Mouse (Mus musculus): ENCODE measurements around the gene P4hb.
"Not testable (repeated sequence)": the region's sequence is repeated elsewhere in the genome, so short reads cannot be mapped to it uniquely, and the experiment has no call there.

P4hb gene

GRCm38 (mm10) chr11:120598283-120598989 lies 25.4 kb upstream of the P4hb start, which contains the start of the genes Alyref and Anapc11:
Alyref (minus strand) TSS chr11:120598365.
Anapc11 (plus strand) TSS chr11:120598421.
- peak; percentile 98 for DNase-seq (ENCODE audit: low read depth, low spot score)

- peak; percentile 54 for DNase-seq (ENCODE audit: low read depth, low spot score)
Observed at GRCm38 (mm10) chr11:120597240-120598235, 24.5 kb upstream of the P4hb start.

GRCm38 (mm10) chr11:120588531-120588930 lies 15.5 kb upstream of the P4hb start:
- no peak for DNase-seq (ENCODE audit: low read depth, low spot score)

- peak; percentile 39 for DNase-seq (ENCODE audit: low read depth, low spot score)
Observed at GRCm38 (mm10) chr11:120583937-120584336, 10.9 kb upstream of the P4hb start.

GRCm38 (mm10) chr11:120582982-120583293 lies 9.9 kb upstream of the P4hb start:
- not testable (repeated sequence) for DNase-seq (ENCODE audit: low read depth, low spot score)

GRCm38 (mm10) chr11:120582268-120582981 lies 9.4 kb upstream of the P4hb start:
- peak; percentile 57 for DNase-seq (ENCODE audit: low read depth, low spot score)

GRCm38 (mm10) chr11:120581490-120582267 lies 8.6 kb upstream of the P4hb start, which contains the start of gene Arhgdia:
Arhgdia (minus strand) TSS chr11:120581624.
- peak; percentile 90 for DNase-seq (ENCODE audit: low read depth, low spot score)

- peak; percentile 61 for DNase-seq (ENCODE audit: low read depth, low spot score)
Observed at GRCm38 (mm10) chr11:120580871-120581331, 7.8 kb upstream of the P4hb start.

- peak; percentile 29 for DNase-seq (ENCODE audit: low read depth, low spot score)
Observed at GRCm38 (mm10) chr11:120580190-120580589, 7.1 kb upstream of the P4hb start.

GRCm38 (mm10) chr11:120579316-120580107 lies 6.5 kb upstream of the P4hb start:
- DNase-seq (ENCODE audit: low read depth, low spot score), result peak; percentile 87

- no peak for DNase-seq (ENCODE audit: low read depth, low spot score)
Observed at GRCm38 (mm10) chr11:120578694-120579243, 5.7 kb upstream of the P4hb start.

- no peak for DNase-seq (ENCODE audit: low read depth, low spot score)
Observed at GRCm38 (mm10) chr11:120578024-120578693, 5.1 kb upstream of the P4hb start.

GRCm38 (mm10) chr11:120577211-120578023 lies 4.4 kb upstream of the P4hb start:
- peak; percentile 60 for DNase-seq (ENCODE audit: low read depth, low spot score)

- no peak for DNase-seq (ENCODE audit: low read depth, low spot score)
Observed at GRCm38 (mm10) chr11:120576365-120576981, 3.4 kb upstream of the P4hb start.

GRCm38 (mm10) chr11:120575940-120576339 lies 2.9 kb upstream of the P4hb start:
- DNase-seq (ENCODE audit: low read depth, low spot score), result no peak

GRCm38 (mm10) chr11:120575046-120575445 lies 2.0 kb upstream of the P4hb start:
- no peak for DNase-seq (ENCODE audit: low read depth, low spot score)

- no peak for DNase-seq (ENCODE audit: low read depth, low spot score)
Observed at GRCm38 (mm10) chr11:120574278-120574600, 1.2 kb upstream of the P4hb start.

All from ZHBTc4 (cell line).